Mouse (Mus musculus) heart, postnatal 25 days (tissue): ENCODE data around the gene Csad. TPM values are rescaled to one million over a fixed set of nuclear protein-coding genes. Genes with fewer than 3 reads are reported as not detected.

ENCODE experiments used
- DNase-seq: peaks from one replicate; pipeline ENCODE4 v3.0.0; 2022; ENCODE audit warnings: low spot score
- intact Hi-C: fragments of 180-260 bp; cut with DNase I; formaldehyde crosslinking; loops from one replicate; pipeline ENCODE4 v1.15.1; 2025
- total RNA-seq, 2 experiments: library from RNA; stranded (reverse); gene quantifications; 2 replicates each; pipeline ENCODE4 v1.2.3; 2021

Gene Csad
- total RNA-seq, 2 experiments from 2014 or later: 15.7 to 16.3 TPM

DNA sequence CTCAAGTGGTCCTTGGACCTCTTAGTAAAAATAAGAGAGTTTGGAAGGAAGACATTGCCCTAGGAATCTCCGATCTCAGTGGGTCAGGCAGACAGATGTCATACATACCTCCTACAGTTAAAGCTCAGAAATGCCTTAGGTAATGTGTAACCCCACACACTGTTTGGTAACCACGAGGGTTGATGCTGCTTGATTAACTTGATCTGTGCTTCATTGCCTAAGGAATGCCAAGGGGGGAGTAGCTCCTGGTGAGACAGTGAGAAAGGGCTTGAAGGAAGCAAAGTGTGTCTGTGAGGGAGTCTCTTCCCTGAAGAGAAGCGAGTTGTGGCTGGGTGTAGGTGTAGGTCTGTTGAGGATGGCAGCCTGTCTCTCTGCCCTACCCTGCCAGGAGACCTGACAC, 2.8 kb upstream of the Csad start:
- no peak for DNase-seq

DNA sequence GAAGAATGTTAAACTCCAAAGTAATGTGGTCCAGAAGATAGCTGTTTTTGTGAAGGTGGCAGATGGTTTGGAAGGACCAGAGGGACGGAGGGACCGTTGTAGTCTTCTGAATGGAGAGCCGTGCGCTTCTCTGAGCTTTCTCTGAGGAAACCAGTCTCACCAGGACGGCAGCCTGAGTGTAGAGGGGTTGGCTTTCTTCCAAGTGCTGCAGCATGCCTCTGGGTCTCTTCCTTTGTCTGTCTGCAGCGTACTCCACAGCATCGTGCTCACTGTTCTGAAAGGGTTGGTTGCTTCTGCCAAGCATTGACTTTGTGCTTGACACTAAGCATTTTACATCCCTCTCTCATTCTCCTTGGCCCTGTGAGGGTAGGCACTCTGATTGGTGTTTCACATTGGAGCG, 1.3 kb upstream of the Csad start:
- no peak for DNase-seq
- intact Hi-C loops: no loop called here

More for the DNA sequence above, 2.8 kb upstream of the Csad start:
- intact Hi-C loops: no loop called here

DNA sequence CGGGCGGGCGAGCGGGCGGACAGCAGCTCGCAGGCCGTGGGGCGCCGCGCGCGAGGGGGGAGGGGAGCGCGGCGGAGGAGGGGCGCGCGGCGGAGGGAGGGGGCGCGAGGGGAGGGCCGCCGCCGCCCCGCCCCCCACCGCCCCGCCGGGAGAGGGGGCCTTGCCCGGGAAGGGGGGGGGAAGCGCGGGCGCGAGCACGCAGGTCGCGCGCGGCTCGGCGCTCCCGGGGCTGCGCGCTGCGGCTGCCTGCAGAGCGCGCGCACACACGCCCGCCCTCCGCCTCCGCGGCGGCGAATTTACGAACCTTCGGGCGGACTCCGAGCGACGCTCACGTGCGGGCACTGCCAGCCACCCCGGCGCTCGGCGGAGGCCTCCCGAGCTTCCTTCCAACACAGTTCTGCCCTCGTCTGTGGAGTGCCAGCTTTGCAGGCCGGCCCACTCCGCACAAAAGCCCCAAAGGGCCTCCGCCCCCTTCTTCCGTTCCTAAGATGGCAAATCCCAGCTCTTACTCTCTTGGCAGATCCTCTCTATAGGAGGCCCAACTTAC, 616 bp downstream of the Csad start:
- DNase-seq: peak; percentile 34
- intact Hi-C loops: loop anchor here (1.0 kb wide), 1 partner anchor 26 kb away; no protein-coding TSS in a partner anchor

GRCm38 (mm10) chr15:102202971-102203834, 1.3 kb downstream of the Csad start, which contains the start of gene Zfp740:
Zfp740 (plus strand) TSS chr15:102203249.
- intact Hi-C loops: no loop called here
- peak; percentile 93 for DNase-seq

GRCm38 (mm10) chr15:102198841-102199240, 5.7 kb downstream of the Csad start:
- intact Hi-C loops: no loop called here
- DNase-seq: no peak

- no peak for DNase-seq
- intact Hi-C loops: no loop called here
Measured at GRCm38 (mm10) chr15:102195373-102195772, 9.2 kb downstream of the Csad start.

DNA sequence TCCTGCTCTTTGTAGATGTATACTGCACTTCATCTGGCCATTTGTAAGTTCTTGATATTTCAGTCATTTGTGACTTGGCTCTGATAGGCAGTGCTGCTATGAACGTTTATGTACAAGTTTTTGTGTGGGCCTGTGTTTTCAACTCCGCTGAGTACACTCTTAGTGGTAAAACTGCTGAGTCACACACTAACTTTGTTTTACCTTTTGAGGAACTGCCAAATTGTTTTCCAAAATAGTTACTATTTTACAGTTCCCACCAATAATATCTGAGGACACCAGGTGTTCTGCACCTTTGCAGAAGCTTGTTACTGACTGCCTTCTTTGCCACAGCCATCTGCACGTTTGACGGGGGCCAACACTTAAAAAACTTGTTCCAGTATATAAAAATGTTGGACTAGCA, 10.1 kb downstream of the Csad start:
- intact Hi-C loops: no loop called here
- DNase-seq: no peak

- no peak for DNase-seq
- intact Hi-C loops: no loop called here
Measured at GRCm38 (mm10) chr15:102193652-102194051, 10.9 kb downstream of the Csad start.

DNA sequence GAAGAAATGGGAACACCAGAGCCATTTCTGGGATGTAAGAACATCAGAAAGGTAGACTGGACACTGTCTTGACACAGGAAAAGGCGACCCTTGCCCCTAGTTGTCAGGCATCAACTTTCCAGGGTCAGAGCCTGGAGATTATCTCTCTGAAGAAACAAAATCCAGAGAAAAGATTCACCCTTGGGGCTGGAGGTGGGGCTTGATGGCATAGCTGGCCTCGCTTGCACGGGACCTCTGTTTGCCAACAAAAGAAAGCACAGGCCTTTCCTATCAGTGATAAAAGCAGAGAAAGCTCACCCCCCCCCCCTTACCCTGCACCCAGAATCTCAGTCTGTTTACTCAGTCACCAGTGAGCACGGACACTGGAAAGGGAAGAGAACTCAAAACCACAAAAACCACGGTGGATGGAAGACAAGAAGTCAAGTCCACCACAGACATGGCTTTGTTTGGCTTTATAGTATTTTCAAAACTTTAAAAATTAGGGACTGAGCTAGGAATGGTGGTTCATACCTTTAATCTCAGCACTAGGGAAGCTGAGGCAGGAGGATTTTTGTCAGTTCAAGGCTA, 11.6 kb downstream of the Csad start:
- DNase-seq: no peak
- intact Hi-C loops: no loop called here

- intact Hi-C loops: no loop called here
- no peak for DNase-seq
Measured at GRCm38 (mm10) chr15:102192271-102192812, 12.2 kb downstream of the Csad start.

GRCm38 (mm10) chr15:102191699-102192098, 12.8 kb downstream of the Csad start:
- DNase-seq: no peak
- intact Hi-C loops: no loop called here

GRCm38 (mm10) chr15:102188883-102189282, 15.6 kb downstream of the Csad start:
- intact Hi-C loops: no loop called here

DNA sequence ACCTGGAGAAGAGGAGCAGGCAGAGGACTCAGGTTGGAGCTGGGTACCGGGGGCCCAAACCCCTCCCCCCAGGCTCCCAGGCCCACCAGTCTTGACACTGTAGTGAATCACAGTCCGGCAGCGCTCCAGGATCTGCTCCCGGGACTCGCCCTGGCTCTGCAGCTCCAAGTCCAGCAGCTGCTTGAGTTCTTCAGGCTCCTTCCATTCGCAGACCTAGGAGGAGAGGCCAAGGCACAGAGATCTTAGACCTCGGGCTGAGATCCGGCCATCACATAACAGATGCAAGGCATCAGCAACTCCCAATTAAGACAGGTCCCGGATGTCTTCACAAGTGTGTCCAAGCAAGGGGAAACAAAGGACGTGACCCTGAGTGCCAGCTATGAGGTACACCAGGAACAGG, 16.4 kb downstream of the Csad start:
- intact Hi-C loops: no loop called here
- DNase-seq: peak; percentile 46

More at GRCm38 (mm10) chr15:102188883-102189282, 15.6 kb downstream of the Csad start:
- DNase-seq: no peak

DNA sequence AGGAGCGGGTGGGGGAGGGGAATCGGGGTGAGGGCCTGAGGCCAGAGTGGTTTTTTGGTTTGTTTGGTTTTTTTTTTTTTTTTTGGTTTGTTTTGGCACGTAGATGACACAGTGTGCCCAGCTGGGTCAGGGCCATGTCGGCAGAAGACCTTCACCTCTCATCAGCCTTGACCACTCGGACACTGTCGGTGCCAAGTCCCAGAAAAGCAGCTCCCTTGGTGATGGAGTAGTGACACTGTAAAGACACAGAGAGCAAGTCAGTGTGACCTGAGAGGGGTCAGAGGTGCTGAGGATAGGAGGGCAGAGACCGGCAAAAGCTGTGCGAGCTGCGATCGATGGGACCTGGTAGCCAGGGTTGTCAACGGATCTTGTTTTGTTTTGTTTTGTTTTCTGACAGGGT, 18.3 kb downstream of the Csad start:
- intact Hi-C loops: no loop called here
- DNase-seq: no peak

GRCm38 (mm10) chr15:102183076-102183475, 21.4 kb downstream of the Csad start:
- no peak for DNase-seq
- intact Hi-C loops: no loop called here

DNA sequence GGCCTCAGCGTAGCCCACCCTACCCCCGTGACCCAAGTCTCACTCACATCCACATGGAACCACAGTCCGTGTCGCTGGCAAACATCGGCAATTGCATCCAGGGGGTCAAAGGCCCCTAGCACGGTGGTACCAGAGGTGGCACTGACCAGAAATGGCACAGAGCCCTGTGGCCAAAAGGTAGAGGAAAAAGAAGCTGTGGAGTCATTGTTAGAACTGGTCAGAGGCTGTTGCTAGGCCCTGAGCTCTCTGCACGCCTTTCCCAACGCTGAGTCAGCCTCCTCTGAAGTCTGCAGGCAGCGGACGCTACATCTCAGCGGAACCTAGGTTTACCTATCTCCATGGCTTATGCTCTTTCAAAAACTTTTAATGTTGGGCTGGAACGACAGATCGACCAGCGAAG, 24.6 kb downstream of the Csad start:
- intact Hi-C loops: no loop called here
- DNase-seq: no peak

GRCm38 (mm10) chr15:102179106-102179505, 25.4 kb downstream of the Csad start:
- DNase-seq: no peak
- intact Hi-C loops: no loop called here

DNA sequence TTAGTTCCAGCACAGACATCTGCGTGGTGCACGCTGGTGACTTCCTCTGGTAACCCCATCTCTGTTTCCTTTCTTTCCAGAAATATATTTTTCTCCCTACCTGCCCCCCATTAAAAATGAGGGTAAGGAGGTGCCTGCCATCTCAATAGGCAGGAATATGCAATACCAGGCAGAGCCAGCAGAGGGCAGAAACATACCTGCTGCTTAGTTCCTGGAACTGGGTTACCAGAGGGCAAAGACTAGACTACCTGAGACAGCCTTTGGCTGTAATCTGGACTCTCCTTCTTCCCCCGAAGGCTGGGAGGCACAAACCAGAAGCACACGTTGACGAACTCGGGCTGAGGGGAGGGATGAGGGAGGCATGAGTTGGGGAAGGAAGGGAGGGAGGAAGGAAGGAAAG, 26.2 kb downstream of the Csad start:
- DNase-seq: peak; percentile 49
- intact Hi-C loops: loop anchor here (1.0 kb wide), 2 partner anchors 26 to 46 kb away; partner anchors contain the start of gene Csad

- no peak for DNase-seq
- intact Hi-C loops: no loop called here
Measured at GRCm38 (mm10) chr15:102177417-102177816, 27.1 kb downstream of the Csad start.

- DNase-seq: no peak
- intact Hi-C loops: no loop called here
Measured at GRCm38 (mm10) chr15:102176571-102177316, 27.8 kb downstream of the Csad start.
